Mouse (Mus musculus): Measurements from ENCODE around the gene Gtf2h1.

Gene Gtf2h1

DNA sequence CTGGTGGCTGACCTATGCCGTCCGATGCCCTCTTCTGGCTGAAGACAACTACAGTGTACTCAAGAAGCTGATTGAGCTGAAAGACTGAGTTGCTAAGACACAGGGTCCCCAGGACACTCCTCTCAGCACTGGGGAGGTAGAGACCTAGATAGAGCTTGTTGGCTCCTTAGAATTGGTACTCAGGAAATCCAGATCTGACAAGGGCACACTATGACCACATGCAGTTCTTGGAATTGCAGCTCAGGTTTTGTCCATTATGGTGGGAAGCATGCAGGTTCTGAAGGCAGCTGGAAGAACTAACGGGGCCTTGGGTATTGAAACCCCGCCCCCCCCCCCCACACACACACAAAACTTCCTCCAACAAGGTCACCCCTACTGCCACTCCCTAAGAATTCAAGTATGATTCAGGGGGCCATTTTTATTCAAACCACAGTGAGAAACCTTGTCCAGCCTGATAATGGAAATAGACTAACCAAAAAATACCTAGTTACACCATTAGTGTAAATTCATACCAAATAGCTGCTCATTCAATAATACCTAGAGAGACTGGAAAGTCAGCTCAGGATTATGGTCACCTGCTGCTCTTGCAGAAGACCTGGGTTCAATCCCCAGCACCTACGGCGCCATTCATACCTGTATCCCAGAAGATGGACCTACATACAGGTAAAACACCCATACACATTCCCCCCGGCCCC lies 60.1 kb downstream of the Gtf2h1 start:
- DNase-seq, result no peak

- no peak for DNase-seq
Measured at GRCm38 (mm10) chr7:46857436-46857835, 61.5 kb downstream of the Gtf2h1 start.

DNA sequence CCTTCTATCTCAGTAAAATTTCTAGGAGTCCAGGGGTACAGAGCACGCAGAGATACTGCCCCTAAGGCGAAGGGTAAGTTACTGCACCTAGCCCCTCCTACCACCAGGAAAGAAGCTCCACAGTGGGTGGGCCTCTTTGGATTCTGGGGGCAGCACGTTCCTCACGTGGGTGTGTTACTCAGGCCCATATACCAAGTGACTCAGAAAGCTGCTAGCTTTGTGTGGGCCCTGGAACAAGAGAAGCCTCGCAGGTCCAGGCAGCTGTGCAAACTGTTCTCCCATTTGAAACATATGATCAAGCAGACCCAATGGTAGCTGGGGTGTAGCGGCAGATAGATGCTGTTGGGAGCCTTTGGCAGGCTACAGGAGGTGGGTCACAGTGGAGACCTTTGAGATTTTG lies 63.1 kb downstream of the Gtf2h1 start:
- DNase-seq, result no peak

DNA sequence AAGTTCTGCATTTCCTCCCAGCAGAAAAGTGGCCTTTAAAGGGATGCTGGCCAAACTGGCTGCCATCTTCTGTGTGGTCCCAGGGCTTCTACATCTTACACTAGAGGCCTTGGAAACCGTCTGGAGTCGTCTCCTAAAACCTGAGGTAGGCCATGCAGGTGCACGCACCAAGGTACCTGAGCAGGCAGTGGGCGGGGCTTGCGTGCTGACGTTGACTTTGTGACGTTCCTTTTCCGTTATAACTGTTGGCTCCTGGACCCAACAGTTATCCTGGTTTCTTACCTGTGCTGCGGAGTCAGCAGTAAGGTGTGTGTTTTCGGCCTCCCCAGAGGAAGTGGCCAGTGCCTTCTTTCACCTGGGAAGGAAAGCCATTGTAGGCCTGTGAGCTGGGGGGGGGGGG lies 65.1 kb downstream of the Gtf2h1 start, which contains the start of gene Ldhc:
TSS of gene Ldhc (plus strand) at position 208 of the 400 bp plus-strand sequence.
- DNase-seq, result no peak

GRCm38 (mm10) chr7:46871988-46872387 lies 76.1 kb downstream of the Gtf2h1 start:
- no peak for DNase-seq

Data from embryo, embryonic 11 days (tissue).